Mouse (Mus musculus) cerebellum, adult 9-11 months (tissue): Measurements from ENCODE around the gene BC034090.

Experiments
- DNase-seq: peaks from one replicate; pipeline ENCODE4 v3.0.0; 2022

The BC034090 gene

DNA sequence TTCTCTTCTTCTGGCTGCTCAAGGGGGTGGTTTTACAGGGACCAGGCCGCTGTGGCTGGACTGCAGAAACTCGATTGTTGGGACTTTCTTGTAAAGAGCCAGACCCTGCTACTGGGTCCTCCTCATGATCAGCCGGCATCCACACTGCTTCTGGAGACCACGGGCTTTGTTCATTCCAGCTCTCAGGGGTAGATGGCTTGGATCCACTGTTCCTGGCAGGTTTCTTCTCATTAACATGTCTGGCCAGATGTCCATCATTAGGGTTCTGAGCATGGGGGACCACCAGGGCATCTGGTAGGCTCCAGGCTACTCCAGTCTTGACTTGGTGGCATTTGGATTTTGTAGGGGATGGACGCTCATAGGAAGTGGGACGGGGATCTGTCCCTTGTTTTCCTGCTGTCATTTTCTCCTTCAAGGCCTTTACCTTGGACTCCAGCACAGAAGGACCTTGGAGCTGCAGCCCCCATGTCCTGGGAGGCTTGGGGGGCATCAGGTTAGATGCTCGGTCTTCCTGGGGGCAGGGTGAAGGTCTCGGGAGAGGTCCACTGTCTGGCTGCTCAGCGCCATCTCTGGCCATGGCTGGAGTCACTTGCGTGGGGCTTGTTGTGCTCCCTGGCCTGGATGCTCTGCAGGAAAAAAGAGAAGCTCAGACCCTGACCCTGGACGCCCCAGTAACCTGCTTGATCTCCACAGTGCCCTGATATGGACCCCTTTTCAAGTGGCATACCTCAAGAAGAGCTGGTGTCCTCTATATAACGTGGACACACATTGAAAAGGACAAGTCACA, 2.4 kb downstream of the BC034090 start:
- no peak for DNase-seq

DNA sequence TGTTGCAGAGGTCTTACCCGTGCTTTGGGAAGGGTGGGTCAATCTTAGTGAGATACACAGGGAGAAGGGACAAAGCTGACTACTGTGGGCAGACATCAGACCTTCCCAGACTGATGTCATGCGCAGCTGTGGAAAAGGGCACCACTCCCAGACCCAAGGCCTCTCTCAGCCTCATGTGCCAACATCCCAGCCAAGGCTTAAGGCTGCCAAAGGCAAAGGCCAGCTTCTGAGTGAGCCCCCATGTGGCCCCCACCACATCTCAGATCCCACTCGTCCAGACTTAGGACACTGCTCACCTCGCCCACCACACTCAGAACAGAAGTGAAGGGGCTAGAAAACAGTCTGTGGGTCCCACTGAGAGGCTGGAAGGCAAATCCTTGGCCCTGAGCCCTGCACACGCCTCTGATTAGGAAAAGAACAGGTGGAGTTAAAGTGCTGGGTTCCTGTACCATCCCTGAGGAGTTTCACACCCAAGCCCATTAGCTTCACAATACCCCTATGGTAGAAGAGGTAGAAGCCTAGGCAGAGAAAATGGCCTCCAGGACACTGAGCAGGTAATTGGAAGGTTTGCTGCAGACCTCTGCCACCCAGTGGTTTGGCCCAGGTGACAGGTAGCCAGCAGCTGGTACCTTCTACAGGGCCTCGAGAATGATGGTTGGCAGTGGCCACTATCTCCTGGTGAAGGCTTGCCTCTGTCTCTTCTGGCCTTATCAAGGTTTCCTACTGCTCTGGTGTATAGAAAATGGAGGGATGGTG, 4.1 kb downstream of the BC034090 start:
- DNase-seq, result peak; percentile 33

DNA sequence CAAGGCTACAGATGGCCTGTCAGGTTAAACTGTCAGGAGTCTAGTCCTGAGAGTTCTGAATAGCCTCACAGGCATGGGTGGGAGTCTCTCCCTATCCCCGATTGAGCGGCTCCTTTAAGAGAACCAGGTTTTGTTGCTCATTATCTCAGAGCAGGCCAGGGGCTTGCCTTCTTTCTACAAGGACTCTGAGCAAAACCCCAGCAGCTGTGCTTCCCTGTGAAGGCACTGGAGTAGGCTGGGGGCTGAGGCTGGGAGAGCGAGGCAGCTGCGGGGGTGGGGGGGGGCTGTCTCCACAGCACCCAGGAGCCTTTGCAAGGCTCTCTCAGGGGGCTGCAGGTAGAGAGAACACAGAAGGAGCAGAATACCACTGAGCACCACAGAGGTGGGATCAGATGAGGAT, 5.1 kb downstream of the BC034090 start:
- no peak for DNase-seq

DNA sequence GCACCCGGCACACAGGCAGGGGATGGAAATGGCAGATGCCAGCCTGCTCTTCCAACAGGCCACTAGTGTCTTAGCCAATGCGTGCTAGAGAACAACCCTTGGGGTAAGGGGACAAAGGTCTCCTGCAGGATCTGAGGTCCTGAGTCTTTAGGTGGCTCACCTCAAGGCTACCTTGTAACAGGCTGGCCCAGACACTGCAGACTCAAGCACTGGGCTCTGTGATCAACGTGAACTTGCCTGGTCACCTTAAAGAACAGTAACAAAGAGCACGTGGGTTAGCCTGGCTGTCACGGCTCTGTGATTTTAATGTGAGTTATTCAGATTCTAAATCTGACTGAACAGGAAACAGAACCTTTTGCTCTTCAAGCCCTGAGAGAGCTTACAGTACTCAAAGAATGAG, 6.1 kb downstream of the BC034090 start:
- DNase-seq, result no peak

- no peak for DNase-seq
Observed at GRCm38 (mm10) chr1:155237390-155237789, 6.9 kb downstream of the BC034090 start.

DNA sequence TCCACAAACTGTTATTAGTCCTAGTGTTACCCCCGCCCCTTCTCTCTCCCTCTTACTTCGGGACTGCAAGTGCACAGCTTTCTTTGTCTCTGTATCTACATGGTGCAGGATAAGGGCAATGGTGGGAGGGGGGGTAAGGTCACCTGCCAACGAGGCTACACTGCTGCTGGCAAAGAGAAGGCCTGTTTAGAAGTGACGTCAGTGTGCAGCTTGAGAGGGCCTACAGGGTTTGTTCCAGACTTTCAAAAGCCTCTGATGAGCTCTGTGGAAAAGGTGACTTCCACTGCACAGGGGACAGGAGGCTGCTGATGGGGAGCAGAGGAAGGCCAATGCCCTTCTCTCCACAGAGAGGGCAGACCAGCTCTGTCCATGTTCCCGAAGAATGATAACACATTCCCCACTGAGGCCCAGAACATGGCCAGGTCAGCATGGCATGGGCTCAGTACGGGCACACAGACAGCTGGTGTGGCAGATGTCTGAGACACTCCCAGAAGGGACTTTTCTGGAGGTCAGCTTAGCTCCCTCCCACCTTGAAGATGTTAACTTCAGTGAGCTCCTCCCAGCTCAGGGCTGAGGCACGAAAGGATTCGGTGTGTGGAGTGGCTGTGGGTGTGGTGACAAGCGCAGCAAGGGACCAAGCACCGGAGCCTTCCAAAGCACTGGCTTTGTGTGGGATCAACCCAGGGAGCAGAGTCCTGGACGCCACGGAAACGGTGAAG, 7.8 kb downstream of the BC034090 start:
- peak; percentile 15 for DNase-seq

DNA sequence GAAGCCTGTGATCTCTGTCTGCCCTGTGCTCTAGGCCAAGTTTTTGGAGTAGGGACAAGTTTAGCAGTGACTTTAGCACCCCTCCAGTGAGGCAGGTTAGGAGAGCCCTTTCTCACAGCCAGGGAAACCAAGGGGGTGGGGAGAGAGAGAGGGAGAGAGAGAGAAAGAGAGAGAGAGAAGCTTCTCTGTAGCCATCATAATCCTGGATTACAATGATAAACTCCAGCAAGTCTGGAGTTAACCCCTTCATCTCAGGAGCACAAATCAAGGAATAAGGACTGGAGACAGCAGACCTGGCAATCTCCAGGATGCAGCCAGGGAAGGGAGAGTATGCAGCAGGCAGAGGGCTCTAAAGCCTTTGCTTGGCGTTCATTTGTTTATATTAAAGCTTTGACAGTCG, 8.6 kb downstream of the BC034090 start:
- no peak for DNase-seq

DNA sequence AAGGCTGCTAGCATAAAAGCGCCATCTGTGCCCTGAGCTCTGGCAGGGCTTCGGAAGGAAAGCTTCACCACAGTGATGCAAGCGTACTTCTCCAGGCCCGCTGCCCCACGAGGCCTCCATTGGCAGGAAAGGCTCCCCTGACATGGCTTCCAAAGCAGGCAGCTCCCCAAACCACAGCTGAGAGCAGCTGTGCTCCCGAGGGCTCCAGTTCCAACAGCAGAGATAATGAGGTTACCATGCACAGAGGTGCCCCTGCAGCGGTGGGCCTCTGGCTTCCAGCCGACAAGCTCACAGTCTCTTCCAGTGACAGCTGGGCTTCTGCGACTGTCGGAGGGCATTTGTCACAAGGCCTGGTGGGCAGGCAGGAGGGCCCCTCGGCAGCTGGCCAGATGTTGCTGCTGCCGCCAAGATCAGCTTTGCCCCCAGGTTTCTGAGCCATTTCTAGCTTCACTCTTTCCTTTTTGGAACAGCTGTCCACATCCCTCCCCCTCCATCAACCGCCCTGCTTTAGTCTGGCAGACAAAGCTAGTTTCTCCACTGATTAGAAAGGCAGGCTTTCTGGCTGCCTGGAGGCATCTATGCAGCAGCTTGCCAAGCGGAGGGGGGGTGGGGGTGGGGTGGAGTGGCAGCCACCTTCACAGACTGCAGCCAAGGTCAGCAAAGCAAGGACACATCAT, 10.2 kb downstream of the BC034090 start:
- peak; percentile 71 for DNase-seq

GRCm38 (mm10) chr1:155233378-155233777, 10.9 kb downstream of the BC034090 start:
- no peak for DNase-seq

DNA sequence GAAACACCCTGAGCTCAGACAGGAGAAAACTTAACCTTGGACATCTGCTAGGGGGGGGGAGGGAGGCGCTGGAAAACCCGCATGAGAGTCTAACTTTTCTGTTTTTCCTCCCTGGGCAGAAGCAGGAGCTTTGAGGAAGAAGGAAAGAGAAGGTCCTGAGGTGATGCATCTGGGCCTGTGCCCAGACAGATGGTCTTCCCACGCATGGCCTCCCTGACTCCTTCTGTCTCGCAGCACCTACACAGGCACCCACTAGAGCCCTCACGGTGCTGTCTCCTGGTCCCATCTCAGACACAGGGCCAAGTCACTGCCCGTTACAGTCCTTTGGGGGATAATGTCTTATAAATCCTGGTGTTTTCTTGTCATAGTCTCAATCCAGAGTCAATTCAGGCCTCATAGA, 11.5 kb downstream of the BC034090 start:
- peak; percentile 77 for DNase-seq

DNA sequence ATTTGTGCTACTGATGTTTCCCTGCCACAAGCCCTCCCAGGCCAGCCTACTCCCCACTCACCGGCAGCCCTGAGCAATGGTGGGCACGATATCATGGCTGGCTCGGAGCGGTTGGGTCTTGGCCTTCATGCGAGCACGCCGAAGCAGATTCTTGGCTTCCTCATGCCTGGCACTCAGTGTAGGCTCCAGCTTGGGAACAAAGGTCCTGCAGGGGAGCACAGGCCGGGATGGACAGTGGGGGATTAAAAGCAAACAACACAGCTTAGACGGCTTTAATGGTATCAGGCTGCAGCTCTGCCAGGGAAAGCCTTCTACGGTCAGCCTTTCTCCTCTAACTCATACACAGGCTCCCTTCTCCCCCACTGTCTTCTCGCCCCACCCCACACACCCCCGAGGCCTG, 11.9 kb downstream of the BC034090 start:
- peak; percentile 59 for DNase-seq

DNA sequence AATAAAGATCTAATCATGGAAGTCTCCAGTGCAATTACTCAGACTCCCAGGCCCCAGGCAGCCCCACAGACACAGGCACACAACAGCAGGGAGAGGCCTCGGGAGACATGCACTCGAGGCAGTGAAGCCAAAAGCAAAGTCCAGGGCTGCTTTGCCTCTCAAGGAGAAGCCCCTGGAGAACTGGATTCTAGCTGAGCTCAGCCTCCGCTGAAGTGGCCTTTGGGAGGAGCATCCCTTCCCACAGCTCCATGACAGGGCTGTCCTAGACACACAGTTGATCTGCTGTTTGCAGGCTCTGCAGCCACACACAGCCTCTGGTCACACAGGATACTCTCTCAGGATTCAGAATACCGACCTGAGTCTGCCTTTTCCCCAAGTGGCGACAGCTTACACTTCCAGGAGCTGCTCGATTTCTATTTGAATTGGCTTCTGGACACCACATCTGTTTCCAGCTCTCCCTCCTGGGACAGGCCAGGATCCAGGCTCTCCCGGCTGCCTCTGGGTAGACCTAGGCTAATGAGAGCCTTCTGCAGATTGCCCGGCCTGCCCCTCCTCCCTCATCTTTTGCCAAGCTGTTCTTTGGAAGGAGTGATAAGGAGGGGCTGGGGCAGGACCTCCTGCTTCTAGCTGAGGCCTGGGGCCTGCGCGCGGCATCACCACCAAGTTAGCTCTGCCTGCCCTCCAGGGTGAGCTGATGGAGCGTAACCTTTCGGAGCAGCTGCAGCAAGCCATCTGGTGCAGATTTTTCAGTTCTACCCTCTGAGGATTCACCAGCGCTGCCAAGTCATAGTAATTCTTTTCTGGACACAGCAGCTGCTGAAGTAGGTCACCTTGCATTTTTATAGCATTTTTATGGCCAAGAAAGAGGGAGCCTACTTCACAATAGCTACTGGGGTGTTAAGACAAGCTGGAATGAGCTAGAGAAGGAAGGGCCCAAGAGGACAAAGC, 14.5 kb downstream of the BC034090 start:
- peak; percentile 68 for DNase-seq

DNA sequence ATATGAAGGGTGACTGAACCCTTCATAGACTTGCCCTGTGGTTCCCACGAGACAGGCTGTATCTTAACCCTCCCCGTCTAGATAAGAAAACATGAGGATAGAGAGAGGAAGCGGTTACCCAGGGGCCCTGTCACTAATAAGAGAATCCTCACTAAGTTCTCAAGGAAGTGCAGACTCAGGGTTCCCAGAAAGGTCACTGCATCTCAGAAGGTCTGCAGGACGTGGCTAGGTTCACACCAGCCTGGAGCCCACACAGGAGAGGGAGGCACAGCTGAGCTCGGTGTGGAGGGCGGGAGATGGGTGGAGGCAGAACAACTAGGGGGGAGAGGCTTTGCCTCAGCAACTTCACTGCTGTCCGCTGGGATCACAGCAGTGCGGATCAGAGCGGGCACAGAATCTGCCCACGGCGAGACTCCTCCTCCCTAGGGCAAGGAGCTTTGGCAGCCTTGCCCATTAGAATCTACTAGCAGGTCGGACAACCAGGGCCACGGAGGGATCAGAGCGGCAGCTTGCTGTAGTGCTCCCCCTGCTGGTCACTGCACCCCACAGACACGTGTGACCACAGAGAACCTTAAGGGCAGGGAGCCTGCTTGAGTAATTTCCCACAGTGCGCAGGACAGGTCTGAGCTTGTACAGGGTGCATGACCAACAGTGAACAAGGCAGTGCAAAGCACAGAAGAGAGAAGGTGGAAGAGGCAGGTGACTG, 20.2 kb downstream of the BC034090 start:
- peak; percentile 86 for DNase-seq

- no peak for DNase-seq
Observed at GRCm38 (mm10) chr1:155223036-155223435, 21.2 kb downstream of the BC034090 start.

DNA sequence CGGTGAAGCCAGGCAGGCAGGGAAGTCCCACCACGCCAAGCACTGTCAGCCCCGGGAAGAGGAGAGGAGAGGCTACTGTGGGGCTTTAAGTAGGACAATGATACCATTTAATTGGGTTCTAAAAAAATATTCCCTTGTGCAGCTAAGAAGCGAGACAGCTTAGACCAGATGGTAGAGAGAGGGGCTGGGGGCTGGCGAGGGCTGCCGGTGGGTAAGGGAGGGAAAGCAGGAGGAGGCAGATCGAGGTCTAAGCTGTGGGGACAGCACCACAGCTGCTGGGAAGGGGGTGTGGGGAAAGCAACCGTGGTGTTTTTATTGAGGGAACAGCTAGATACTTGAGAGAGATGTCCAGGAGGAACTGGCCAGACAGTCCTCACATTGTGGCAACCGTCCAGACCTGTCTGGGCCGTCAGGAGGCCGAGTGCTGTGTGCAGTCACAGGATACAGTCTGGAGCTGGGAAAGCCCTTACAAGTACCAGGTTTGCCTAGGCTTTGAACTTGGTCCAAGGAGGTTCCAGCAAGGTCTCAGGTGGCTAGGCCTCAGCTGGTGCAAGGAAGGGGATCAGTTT, 22.1 kb downstream of the BC034090 start:
- peak; percentile 54 for DNase-seq

DNA sequence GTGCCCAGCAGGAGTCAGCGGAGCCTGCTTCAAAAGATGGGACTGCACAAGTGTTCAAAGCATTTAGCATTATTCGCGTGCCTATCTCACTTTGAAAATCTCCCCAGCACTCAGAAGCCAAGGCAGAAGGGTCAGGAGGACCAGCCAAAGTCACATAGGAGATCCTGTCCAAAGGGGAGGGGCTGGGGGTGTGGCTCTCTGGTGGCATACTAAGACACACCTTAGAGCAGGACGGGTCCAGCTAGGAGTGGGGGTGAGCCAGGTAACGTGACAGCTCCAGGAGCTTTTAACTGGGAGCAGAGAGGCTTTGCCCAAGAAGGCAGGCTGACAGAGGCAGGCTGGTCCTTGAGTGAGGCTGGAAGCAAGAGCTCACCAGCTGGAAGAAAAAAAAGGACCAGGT, 25.3 kb downstream of the BC034090 start:
- no peak for DNase-seq

DNA sequence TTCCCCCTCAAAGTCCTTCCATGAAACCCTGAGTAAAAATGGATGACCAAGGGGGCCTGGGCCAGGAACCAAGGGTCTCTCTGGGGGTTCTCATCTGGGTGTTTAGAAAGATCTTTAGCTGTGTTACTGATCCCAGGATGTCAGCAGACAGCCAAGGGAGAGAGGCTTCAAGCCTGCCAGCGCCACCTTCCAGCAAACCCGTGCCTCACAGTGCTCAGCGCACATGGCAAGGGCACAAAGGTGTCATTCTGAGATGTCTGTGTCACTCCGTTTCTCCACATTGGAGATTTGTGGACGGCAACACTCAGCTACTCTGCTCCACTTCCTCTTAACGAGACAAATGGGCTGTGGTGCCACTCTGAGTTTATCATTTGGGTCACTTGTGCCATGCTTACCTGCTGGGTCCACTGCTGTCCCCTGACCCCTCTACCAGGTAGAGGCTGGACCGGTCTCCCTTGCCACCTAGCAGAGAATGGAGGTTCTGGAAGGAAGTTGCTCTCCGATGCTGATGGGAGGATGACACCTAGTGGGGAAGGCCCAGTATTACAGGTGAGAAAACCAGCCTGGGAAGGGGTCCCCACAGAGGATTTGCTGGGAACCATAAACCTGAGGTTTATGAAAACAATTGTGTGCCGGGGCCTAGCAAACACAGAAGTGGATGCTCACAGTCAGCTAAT, 26.2 kb downstream of the BC034090 start:
- peak; percentile 69 for DNase-seq

DNA sequence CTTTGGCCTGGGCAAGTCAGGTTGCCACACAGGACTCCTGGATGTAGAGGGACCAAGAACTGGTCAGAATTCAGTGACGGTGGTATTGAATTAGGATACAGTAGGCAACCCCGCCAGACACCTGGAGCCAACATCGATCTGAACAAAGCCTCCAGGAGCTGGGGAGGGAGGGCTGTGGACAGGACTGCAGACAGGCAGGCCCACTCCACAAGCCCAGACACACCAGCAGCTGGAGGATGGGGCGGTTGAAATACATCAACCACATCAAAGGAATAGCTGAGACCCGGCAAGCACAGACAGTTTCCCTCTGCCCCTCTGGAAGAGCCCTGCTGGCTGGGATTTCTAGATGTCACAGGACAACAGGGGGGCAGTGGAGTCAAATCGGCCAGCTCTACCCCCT, 27.4 kb downstream of the BC034090 start:
- DNase-seq, result no peak

DNA sequence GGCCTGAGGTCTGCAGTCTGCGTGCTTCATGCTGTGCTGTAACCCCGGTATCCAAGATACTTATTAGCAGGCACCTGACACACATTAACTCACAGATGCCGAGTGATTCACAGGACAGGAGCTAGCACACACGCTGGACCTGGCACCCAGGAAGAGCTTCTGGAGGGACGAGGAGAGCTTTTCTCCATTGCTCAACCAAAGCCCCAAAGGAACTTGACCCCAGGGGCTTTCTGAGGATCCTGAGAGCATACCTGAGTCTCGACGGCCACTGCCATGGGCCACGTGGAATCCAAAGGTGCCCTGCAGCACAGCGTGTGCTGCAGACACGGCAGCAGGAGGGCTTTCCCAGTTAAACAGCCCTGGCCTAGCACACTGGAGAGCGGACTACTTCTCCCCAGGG, 27.9 kb downstream of the BC034090 start:
- DNase-seq, result no peak

GRCm38 (mm10) chr1:155215066-155215764, 29.0 kb downstream of the BC034090 start:
- DNase-seq, result peak; percentile 34
